ENCODE assay signal across 12 mouse cellular contexts in the genomic region with DNA sequence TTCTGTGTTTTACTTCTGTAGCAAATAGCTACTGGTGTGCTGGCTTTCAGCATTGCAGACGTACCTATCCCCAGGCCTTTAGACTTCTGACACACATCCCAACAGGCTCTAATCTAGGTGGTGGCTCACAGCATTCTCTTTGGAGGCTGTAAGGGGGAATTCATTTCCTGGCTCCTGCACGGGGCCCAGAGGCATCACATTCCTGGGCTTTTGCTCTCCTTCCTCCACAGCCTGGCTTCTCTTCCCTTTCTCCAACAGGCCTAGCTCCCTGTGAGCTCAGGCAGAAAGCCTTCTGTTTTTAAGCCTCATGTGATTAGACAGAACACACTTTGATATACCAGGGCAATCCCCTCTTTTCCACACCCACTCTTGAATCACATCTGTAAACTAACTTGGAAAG.
A peak's percentile ranks its signal among the peaks of the same experiment; 100 is the strongest.
DNase-seq lines count a peak whose midpoint lies in the region; ATAC-seq and TF ChIP-seq lines count a peak whose summit lies in the region.
"Had no signal": no experiment of that assay in that cellular context is flagged by ENCODE, and none has a peak within 500 bp of the region (broad histone marks: within the 10 kb centered on the region; RNA-seq: fewer than 3 reads in every experiment).

No protein-coding gene starts in this region.

- H3K4me1 ChIP-seq in intestine, embryonic 14.5 days (replicated peaks; ENCODE audit: control insufficient read depth, insufficient read depth, low read length) = peaks cover 49% of the 10 kb centered on the region
- H3K4me1 ChIP-seq in intestine, postnatal 0 days (replicated peaks; ENCODE audit: control insufficient read depth, insufficient read depth, low read length) = peaks cover 5% of the 10 kb centered on the region; the same call in 1 of the 2 replicates
- peaks cover 16% of the 10 kb centered on the region for H3K4me1 ChIP-seq in brown adipose tissue, adult 24 weeks (ENCODE audit: control insufficient read depth, insufficient read depth, insufficient read length, low read length)
- H3K4me1 ChIP-seq in limb, embryonic 11.5 days (ENCODE audit: control insufficient read depth, insufficient read depth, low read length) = peaks cover 28% of the 10 kb centered on the region
- peaks cover 12% of the 10 kb centered on the region for H3K4me1 ChIP-seq in midbrain, postnatal 0 days (ENCODE audit: insufficient read depth, low read length)

- WGBS in intestine, embryonic 14.5 days = 29% methylated on average over 2 of the region's 2 CpGs
- 40% methylated on average over 2 of the region's 2 CpGs for WGBS in intestine, postnatal 0 days
- WGBS in limb, embryonic 11.5 days = 26% methylated on average over 2 of the region's 2 CpGs
- 44% methylated on average over 2 of the region's 2 CpGs for WGBS in midbrain, postnatal 0 days

- no peak overlapping the region for H3K4me2 ChIP-seq in intestine, embryonic 14.5 days (ENCODE audit: low read length)
- H3K4me2 ChIP-seq in intestine, postnatal 0 days (replicated peaks; ENCODE audit: low read depth) = no peak overlapping the region
- no peak overlapping the region for H3K4me2 ChIP-seq in limb, embryonic 11.5 days (ENCODE audit: low read depth, severe bottlenecking)
- no peak overlapping the region for H3K4me2 ChIP-seq in midbrain, postnatal 0 days (ENCODE audit: low read depth, low read length, poor library complexity, severe bottlenecking)
- H3K4me2 ChIP-seq: liver, embryonic 12.5 days had no signal

- H3K27ac ChIP-seq in intestine, embryonic 14.5 days (ENCODE audit: low read depth) = peak overlapping the region; percentile 60
- H3K27ac ChIP-seq in intestine, postnatal 0 days (ENCODE audit: low read depth, low read length) = no peak overlapping the region
- H3K27ac ChIP-seq in brown adipose tissue, adult 24 weeks (replicated peaks; ENCODE audit: low read depth, low read length) = 0 out of 2 replicates have a peak overlapping the region, but pooled peaks have one; percentile 19
- H3K27ac ChIP-seq in limb, embryonic 11.5 days (replicated peaks; ENCODE audit: low read depth, low read length) = peak overlapping the region; percentile 17; the same call in 1 of the 2 replicates
- H3K27ac ChIP-seq in midbrain, postnatal 0 days (ENCODE audit: low read depth, low read length) = no peak overlapping the region

- H3K9ac ChIP-seq in intestine, embryonic 14.5 days (ENCODE audit: low read length) = no peak overlapping the region
- no peak overlapping the region for H3K9ac ChIP-seq in intestine, postnatal 0 days (ENCODE audit: low read depth, low read length)
- no peak overlapping the region for H3K9ac ChIP-seq in limb, embryonic 11.5 days (ENCODE audit: low read length)
- H3K9ac ChIP-seq in midbrain, postnatal 0 days (replicated peaks; ENCODE audit: low read length, poor library complexity, severe bottlenecking) = no peak overlapping the region
- H3K9ac ChIP-seq: liver, embryonic 12.5 days had no signal

- H3K27me3 ChIP-seq in intestine, embryonic 14.5 days (replicated peaks; ENCODE audit: control insufficient read depth, insufficient read depth, low read length) = no peaks in the 10 kb centered on the region
- H3K27me3 ChIP-seq in intestine, postnatal 0 days (replicated peaks; ENCODE audit: control insufficient read depth, insufficient read depth, low read length) = no peaks in the 10 kb centered on the region
- no peaks in the 10 kb centered on the region for H3K27me3 ChIP-seq in limb, embryonic 11.5 days (ENCODE audit: control insufficient read depth, insufficient read depth, low read length)
- H3K27me3 ChIP-seq in midbrain, postnatal 0 days (ENCODE audit: insufficient read depth, low read length) = no peaks in the 10 kb centered on the region

- TF ChIP-seq CTCF in intestine, postnatal 0 days (IDR thresholded peaks at IDR 0.05; ENCODE audit: low read depth) = no peak
- no peak for TF ChIP-seq CTCF in midbrain, postnatal 0 days (IDR thresholded peaks at IDR 0.05)

- ATAC-seq in intestine, embryonic 14.5 days (replicated peaks; ENCODE audit: low FRiP score, low TSS enrichment, low read depth) = no peak
- no peak for ATAC-seq in intestine, postnatal 0 days
- no peak for ATAC-seq in limb, embryonic 11.5 days (ENCODE audit: insufficient number of reproducible peaks, low FRiP score, low TSS enrichment, low read depth)
- ATAC-seq in midbrain, postnatal 0 days (ENCODE audit: low FRiP score) = no peak
- ATAC-seq: forebrain, embryonic 16.5 days; liver, embryonic 12.5 days had no signal

- peaks cover 6% of the 10 kb centered on the region; the same call in 1 of the 2 replicates for H3K36me3 ChIP-seq in intestine, embryonic 14.5 days (ENCODE audit: control insufficient read depth, insufficient read depth, low read length)
- 0 out of 2 replicates have a peak, but pooled peaks cover 3% of the 10 kb centered on the region for H3K36me3 ChIP-seq in intestine, postnatal 0 days (ENCODE audit: control insufficient read depth, insufficient read depth)
- H3K36me3 ChIP-seq in limb, embryonic 11.5 days (ENCODE audit: control insufficient read depth, insufficient read depth, low read length) = no peaks in the 10 kb centered on the region
- no peaks in the 10 kb centered on the region for H3K36me3 ChIP-seq in midbrain, postnatal 0 days (ENCODE audit: insufficient read depth, low read length)
- H3K36me3 ChIP-seq: liver, embryonic 12.5 days had no signal

- 0 out of 2 replicates have a peak, but pooled peaks cover 10% of the 10 kb centered on the region for H3K9me3 ChIP-seq in intestine, embryonic 14.5 days (ENCODE audit: control insufficient read depth, low read length)
- H3K9me3 ChIP-seq in intestine, postnatal 0 days (ENCODE audit: control insufficient read depth) = peaks cover 19% of the 10 kb centered on the region
- no peaks in the 10 kb centered on the region; the same call in 1 of the 2 replicates for H3K9me3 ChIP-seq in limb, embryonic 11.5 days (ENCODE audit: control insufficient read depth, low read length)
- peaks cover 6% of the 10 kb centered on the region; the same call in 1 of the 2 replicates for H3K9me3 ChIP-seq in midbrain, postnatal 0 days (ENCODE audit: low read length)

- no peak for DNase-seq in intestine, embryonic 14.5 days (ENCODE audit: low spot score)
- peak; percentile 45 for DNase-seq in Muller cell, postnatal 12 days (ENCODE audit: inconsistent ontology term)
- no peak for DNase-seq in limb, embryonic 11.5 days (ENCODE audit: low spot score)
- DNase-seq in thymus, postnatal 4 days = no peak
- no peak for DNase-seq in midbrain, postnatal 0 days (ENCODE audit: low spot score)
- DNase-seq: cerebellum, adult 2 months; kidney, adult 9 months; layer of hippocampus, postnatal 36 days had no signal

- H3K4me3 ChIP-seq in intestine, embryonic 14.5 days (ENCODE audit: low read depth, low read length) = no peak overlapping the region
- no peak overlapping the region for H3K4me3 ChIP-seq in intestine, postnatal 0 days (ENCODE audit: low read depth, low read length)
- no peak overlapping the region for H3K4me3 ChIP-seq in brown adipose tissue, adult 24 weeks (ENCODE audit: insufficient read depth, low read depth, low read length)
- H3K4me3 ChIP-seq in limb, embryonic 11.5 days (ENCODE audit: low read depth, low read length) = no peak overlapping the region
- no peak overlapping the region for H3K4me3 ChIP-seq in midbrain, postnatal 0 days (ENCODE audit: low read depth, low read length)
- H3K4me3 ChIP-seq: liver, embryonic 12.5 days had no signal

Comparison
In these comparisons a context has a peak if more than half of its experiments do, and no peak if none do; other contexts are left out.
1. H3K27ac ChIP-seq: peak in intestine, embryonic 14.5 days (single experiment), brown adipose tissue, adult 24 weeks (single experiment) and limb, embryonic 11.5 days (single experiment); none in intestine, postnatal 0 days (single experiment) and midbrain, postnatal 0 days (single experiment).